Mouse (Mus musculus) cortical plate, adult 2 months (tissue): ENCODE data around the gene Lyrm7.

ENCODE experiments used
- CTCF ChIP-seq: fragments of 200-500 bp; IDR thresholded peaks from 2 replicates; pipeline ENCODE4 v1.5.1; 2011; ENCODE audit warnings: mild to moderate bottlenecking, control low read depth, low read length; ENCODE audit not compliant: insufficient read depth; ENCODE audit errors: extremely low read depth
- POLR2A ChIP-seq: fragments of 200-500 bp; IDR thresholded peaks from 2 replicates; pipeline ENCODE4 v1.6.1; 2011; ENCODE audit warnings: mild to moderate bottlenecking, low read length, control low read depth; ENCODE audit not compliant: insufficient read depth; ENCODE audit errors: extremely low read depth

GRCm38 (mm10) chr11:54878893-54879292 is 18.2 kb upstream of the Lyrm7 start:
- TF ChIP-seq CTCF = no peak
- TF ChIP-seq POLR2A = no peak
